ENCODE assay signal across 8 mouse cellular contexts in genomic region chr11:116167884-116168439, GRCm38 (mm10). TPM values are rescaled to one million over a fixed set of nuclear protein-coding genes. Genes with fewer than 3 reads are reported as not detected.
DNase-seq lines count a peak whose midpoint lies in the region; ATAC-seq lines count a peak whose summit lies in the region.

Fbf1 (minus strand) TSS chr11:116168166.

- H3K36me3 ChIP-seq in forebrain, embryonic 11.5 days (ENCODE audit: control insufficient read depth, insufficient read depth, low read length): no peaks in the 10 kb centered on the region; the same call in 1 of the 2 replicates
- peaks cover 13% of the 10 kb centered on the region for H3K36me3 ChIP-seq in heart, embryonic 16.5 days (ENCODE audit: control insufficient read depth, insufficient read depth)
- peaks cover 8% of the 10 kb centered on the region for H3K36me3 ChIP-seq in liver, embryonic 15.5 days (replicated peaks)
- H3K36me3 ChIP-seq in neural tube, embryonic 12.5 days: peaks cover 28% of the 10 kb centered on the region

- H3K4me3 ChIP-seq in forebrain, embryonic 11.5 days (ENCODE audit: low read depth, low read length): peak within 1 kb of the TSS; percentile 67
- peak within 1 kb of the TSS; percentile 86 for H3K4me3 ChIP-seq in heart, embryonic 16.5 days (ENCODE audit: low read length)
- peak within 1 kb of the TSS; percentile 74 for H3K4me3 ChIP-seq in liver, embryonic 15.5 days (replicated peaks)
- H3K4me3 ChIP-seq in neural tube, embryonic 12.5 days: peak within 1 kb of the TSS; percentile 73

- WGBS in forebrain, embryonic 11.5 days: 1% methylated on average over 40 of the region's 40 CpGs
- under 1% methylated on average over 40 of the region's 40 CpGs for WGBS in heart, embryonic 16.5 days
- under 1% methylated on average over 40 of the region's 40 CpGs for WGBS in liver, embryonic 15.5 days (ENCODE audit: insufficient replicate concordance)
- under 1% methylated on average over 40 of the region's 40 CpGs for WGBS in neural tube, embryonic 12.5 days

- no peaks in the 10 kb centered on the region for H3K27me3 ChIP-seq in forebrain, embryonic 11.5 days (ENCODE audit: control insufficient read depth, insufficient read depth, low read length)
- H3K27me3 ChIP-seq in heart, embryonic 16.5 days (ENCODE audit: control insufficient read depth, insufficient read depth, low read length): no peaks in the 10 kb centered on the region
- H3K27me3 ChIP-seq in liver, embryonic 15.5 days: no peaks in the 10 kb centered on the region
- H3K27me3 ChIP-seq in neural tube, embryonic 12.5 days (replicated peaks): no peaks in the 10 kb centered on the region

- peak within 1 kb of the TSS; percentile 82 for H3K27ac ChIP-seq in forebrain, embryonic 11.5 days (ENCODE audit: low read depth, low read length)
- H3K27ac ChIP-seq in heart, embryonic 16.5 days (ENCODE audit: low read length): peak within 1 kb of the TSS; percentile 97
- peak within 1 kb of the TSS; percentile 71 for H3K27ac ChIP-seq in liver, embryonic 15.5 days (replicated peaks)
- H3K27ac ChIP-seq in neural tube, embryonic 12.5 days: peak within 1 kb of the TSS; percentile 75

- peak; percentile 74 to 82 for DNase-seq in CD8-positive naive resting alpha-beta T cell, adult 2 months (ENCODE audit: low read depth in 2 of 2, low spot score in 2 of 2)
- DNase-seq in c-Kit-positive CD71-negative TER-119-negative erythroid progenitor cells, embryonic 14.5 days (ENCODE audit: low read depth): peak; percentile 89
- DNase-seq in forebrain, embryonic 11.5 days (ENCODE audit: low spot score): peak; percentile 97
- peak; percentile 97 for DNase-seq in kidney, postnatal 36 days
- DNase-seq in telencephalon, adult 2 months (ENCODE audit: low read depth, low spot score): peak; percentile 97

- H3K9ac ChIP-seq in forebrain, embryonic 11.5 days (ENCODE audit: low read length): peak within 1 kb of the TSS; percentile 84
- H3K9ac ChIP-seq in heart, embryonic 16.5 days (ENCODE audit: low read length): peak within 1 kb of the TSS; percentile 85
- peak within 1 kb of the TSS; percentile 79 for H3K9ac ChIP-seq in liver, embryonic 15.5 days
- peak within 1 kb of the TSS; percentile 79 for H3K9ac ChIP-seq in neural tube, embryonic 12.5 days

- peaks cover 10% of the 10 kb centered on the region; the same call in 1 of the 2 replicates for H3K4me1 ChIP-seq in forebrain, embryonic 11.5 days (replicated peaks; ENCODE audit: control insufficient read depth, insufficient read depth, low read length)
- H3K4me1 ChIP-seq in heart, embryonic 16.5 days (ENCODE audit: control insufficient read depth, insufficient read depth, low read length): peaks cover 13% of the 10 kb centered on the region
- H3K4me1 ChIP-seq in liver, embryonic 15.5 days (replicated peaks): peaks cover 26% of the 10 kb centered on the region
- peaks cover 21% of the 10 kb centered on the region for H3K4me1 ChIP-seq in neural tube, embryonic 12.5 days

- peak within 1 kb of the TSS; percentile 80 for H3K4me2 ChIP-seq in forebrain, embryonic 11.5 days (ENCODE audit: low read depth, low read length, severe bottlenecking)
- H3K4me2 ChIP-seq in heart, embryonic 16.5 days (ENCODE audit: low read depth, low read length): peak within 1 kb of the TSS; percentile 78
- peak within 1 kb of the TSS; percentile 83 for H3K4me2 ChIP-seq in liver, embryonic 15.5 days
- peak within 1 kb of the TSS; percentile 66 for H3K4me2 ChIP-seq in neural tube, embryonic 12.5 days (replicated peaks)

- ATAC-seq in forebrain, embryonic 11.5 days (replicated peaks; ENCODE audit: low FRiP score): peak; percentile 97
- peak; percentile 97 for ATAC-seq in heart, embryonic 16.5 days (replicated peaks; ENCODE audit: extremely low read depth, insufficient read depth, low FRiP score)
- ATAC-seq in liver, embryonic 15.5 days (ENCODE audit: insufficient read depth): peak; percentile 98
- ATAC-seq in neural tube, embryonic 12.5 days (ENCODE audit: low FRiP score, low read depth): peak; percentile 97

- no peaks in the 10 kb centered on the region for H3K9me3 ChIP-seq in forebrain, embryonic 11.5 days (ENCODE audit: control insufficient read depth, low read length)
- H3K9me3 ChIP-seq in heart, embryonic 16.5 days (replicated peaks; ENCODE audit: control insufficient read depth, low read length): no peaks in the 10 kb centered on the region
- H3K9me3 ChIP-seq in liver, embryonic 15.5 days (replicated peaks): no peaks in the 10 kb centered on the region
- H3K9me3 ChIP-seq in neural tube, embryonic 12.5 days: no peaks in the 10 kb centered on the region

RNA-seq across cellular contexts. Expression of gene Fbf1, which starts in this region (rescaled TPM):
- 52.8 and 60.3 TPM in 2 replicates for polyA plus RNA-seq in forebrain, embryonic 11.5 days (2014; fragmentation: Nextera tagmentation; extraction: Ambion mirVana)
- polyA plus RNA-seq in heart, embryonic 16.5 days (2015; fragmentation: Nextera tagmentation; extraction: Ambion mirVana): 20.8 and 23.7 TPM in 2 replicates
- polyA plus RNA-seq in liver, embryonic 15.5 days (2015; fragmentation: Nextera tagmentation; extraction: Ambion mirVana): 6.1 and 7.5 TPM in 2 replicates
- polyA plus RNA-seq in neural tube, embryonic 12.5 days (2016; fragmentation: Nextera tagmentation; extraction: Ambion mirVana): 63.2 and 67.0 TPM in 2 replicates

Comparison
In these comparisons a context has a peak if more than half of its experiments do, and no peak if none do; other contexts are left out.
1. Peak in every context shown above with its lines: DNase-seq, ATAC-seq, H3K4me3 ChIP-seq and H3K27ac ChIP-seq.